Mouse (Mus musculus): ENCODE measurements at regions not wholly inside any gene's neighbourhood (a gene's known extent, or its start where the extent isn't known, plus 50 kb on each side); places are given as distances from the start of the nearest gene placed in this dataset.

DNA sequence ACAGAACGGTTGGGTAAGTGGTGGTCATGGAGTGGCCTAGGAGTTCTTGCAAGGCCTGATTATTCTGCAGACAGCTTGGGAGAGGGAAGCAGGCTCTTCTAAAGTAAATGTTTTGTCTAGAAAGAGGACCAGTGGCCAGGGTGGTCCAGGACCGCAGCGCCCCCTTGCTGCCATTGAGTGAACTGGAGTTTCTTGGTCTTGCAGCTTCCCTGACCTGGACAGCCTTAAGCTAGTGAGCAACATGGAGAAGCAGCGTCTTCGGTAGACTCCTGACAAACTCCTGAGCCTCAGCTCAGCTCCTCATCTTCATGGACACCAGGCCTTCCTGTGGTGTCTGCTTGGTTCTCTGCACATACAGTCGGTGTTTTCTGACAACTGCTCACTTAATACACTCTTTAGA is 376.4 kb downstream of the Nkx6-1 start:
- DNase-seq, result no peak

DNA sequence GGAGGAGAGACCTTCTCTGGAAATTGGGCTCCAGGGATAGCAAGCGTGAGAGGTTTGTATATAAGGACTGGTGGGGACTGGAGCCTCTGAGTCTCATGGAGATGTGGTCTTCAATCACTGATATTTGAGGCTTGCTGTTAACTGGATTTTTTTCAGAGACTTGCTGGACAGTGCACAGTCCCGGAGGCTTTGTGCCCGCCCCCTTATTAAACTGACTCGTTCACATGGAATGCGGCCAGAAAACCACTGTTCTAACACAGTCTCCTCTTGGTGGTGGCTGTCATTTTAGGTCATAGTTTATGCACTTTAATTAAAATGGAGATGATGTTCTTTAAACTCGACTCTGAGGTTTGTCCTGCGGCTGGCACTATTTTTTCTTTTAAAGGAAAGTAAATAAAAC is 378.9 kb downstream of the Nkx6-1 start:
- DNase-seq, result no peak

DNA sequence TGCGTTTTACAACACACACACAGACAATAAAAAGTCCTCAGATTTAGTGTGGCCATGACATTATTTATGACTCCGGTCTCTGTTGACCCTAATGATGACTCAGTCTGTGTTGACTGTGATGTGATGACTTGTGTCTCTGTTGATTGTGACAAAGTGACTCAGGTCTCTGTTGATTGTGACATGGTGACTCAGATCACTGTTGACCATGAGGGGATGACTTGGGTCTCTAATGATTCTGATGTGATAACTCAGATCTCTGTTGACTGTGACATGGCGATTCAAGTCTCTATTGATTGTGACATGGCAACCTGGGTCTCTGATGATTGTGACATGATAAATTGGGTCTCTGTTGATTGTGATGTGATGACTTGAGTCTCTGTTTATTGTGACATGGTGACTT is 405.0 kb downstream of the Gpat3 start:
- no peak for DNase-seq

DNA sequence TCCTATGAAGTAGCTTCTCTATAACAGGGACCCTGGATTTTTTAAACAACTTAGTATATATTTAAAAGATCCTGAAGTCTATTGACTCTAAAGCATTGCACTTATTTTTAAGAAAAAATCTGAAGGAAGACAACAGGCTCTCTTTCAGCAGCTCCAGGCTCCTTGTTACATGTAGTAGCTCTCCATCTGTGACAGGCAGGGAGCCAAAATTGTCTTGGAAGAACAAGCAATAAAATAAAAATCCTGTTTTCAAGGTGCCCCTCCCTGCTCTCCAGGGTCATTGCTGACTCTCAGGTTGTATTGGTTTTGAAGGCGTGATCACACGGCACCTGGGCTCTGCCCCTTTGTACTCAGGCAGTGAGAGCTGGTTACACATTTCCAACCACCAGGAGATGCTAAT is 397.1 kb downstream of the Gpat3 start:
- DNase-seq, result peak; percentile 5

DNA sequence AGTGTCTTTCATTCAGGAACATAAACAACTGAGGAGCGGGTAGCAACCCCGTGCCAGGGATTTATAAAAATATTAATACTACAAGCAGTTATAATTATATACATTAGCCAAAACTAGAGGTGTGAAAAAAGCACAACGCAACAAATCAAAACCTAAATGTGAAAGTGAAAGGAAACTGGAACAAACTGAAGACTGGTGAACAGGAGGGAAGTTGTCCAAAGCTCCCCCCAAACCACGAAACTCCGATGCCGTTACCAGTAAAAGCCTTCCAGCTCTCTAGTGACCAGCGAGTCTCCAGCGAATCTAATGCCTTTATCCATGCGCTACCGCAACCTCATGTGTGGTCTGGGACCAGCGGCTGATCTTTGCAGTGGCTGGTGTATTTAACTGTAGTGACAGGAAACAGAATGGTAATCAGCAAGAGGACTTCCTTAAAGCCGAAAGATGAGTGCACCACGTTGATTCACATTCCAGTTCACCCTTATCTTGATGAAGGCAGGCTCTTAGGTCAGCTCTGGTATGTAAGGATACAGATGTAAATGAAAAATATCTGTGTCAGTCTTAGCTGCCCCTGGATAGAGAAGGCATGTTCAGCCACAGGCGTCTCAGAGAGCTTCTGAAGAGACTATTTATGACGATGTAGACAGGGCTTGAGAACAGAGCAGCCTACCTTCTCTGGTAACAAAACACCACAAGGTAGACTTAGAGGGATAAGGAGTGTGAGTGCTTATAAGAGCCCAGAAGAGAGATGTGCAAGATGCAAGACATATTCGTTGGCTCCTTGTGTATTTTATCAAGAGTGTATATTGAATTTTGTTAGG is 394.0 kb downstream of the Gpat3 start:
- no peak for DNase-seq

DNA sequence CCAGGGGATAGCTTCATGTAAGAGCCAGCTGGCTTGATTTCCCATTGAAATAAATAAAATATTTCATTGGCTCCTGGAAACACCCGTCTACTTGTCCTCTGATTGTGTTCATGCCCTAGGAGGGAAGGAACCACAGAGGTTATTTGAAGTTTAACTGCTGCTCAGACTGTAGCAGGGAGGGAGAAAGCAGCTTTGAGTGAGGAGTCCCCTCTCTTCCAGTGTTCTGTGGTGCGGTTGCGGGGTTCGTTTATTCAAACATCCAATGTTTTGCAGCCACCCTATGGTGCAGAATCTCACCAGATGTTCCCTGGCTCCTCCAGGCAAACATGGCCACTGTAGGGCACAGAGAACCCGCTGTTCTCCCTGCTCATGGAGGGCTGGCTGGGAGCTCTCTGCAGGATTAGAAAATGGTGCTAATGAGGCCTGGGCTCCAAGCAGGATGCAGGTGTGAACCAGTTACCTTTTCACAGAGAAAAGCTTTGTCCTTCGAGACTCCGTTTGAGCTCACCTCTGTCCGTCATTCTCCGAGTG is 390.7 kb downstream of the Gpat3 start:
- DNase-seq, result no peak

DNA sequence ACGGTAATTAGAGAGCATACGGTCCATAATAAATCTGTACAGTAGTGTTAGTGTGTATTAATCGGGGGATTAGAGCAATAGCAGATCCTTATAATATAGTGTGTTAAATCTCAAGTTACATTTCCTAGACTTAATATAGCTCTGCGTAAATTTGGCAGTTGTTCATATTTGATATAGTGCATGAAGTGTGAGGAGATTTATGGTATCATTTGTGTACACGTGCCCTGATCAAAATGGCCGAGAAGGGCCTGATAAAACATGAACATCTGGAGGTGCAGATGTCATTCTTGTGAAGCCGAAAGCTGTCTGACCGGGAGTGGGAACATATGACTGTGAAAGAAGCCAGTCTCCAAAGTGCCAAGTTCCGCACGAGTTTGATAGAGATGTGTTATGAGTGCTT is 376.9 kb downstream of the Gpat3 start:
- DNase-seq, result no peak

DNA sequence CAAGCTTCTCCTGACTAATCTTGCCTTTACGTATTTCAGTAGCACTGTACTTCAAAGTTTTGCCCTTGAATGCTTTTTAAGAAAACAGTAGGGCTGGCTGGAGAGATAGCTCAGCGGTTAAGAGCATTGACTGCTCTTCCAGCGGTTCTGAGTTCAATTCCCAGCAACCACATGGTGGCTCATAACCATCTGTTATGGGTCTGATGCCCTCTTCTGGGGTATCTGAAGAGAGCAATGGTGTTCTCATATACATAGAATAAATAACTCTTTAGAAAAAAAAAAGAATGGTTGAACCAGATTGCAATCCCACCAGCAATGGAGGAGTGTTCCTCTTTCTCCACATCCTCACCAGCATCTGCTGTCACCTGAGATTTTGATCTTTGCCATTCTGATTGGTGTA is 372.6 kb downstream of the Gpat3 start:
- DNase-seq, result no peak

DNA sequence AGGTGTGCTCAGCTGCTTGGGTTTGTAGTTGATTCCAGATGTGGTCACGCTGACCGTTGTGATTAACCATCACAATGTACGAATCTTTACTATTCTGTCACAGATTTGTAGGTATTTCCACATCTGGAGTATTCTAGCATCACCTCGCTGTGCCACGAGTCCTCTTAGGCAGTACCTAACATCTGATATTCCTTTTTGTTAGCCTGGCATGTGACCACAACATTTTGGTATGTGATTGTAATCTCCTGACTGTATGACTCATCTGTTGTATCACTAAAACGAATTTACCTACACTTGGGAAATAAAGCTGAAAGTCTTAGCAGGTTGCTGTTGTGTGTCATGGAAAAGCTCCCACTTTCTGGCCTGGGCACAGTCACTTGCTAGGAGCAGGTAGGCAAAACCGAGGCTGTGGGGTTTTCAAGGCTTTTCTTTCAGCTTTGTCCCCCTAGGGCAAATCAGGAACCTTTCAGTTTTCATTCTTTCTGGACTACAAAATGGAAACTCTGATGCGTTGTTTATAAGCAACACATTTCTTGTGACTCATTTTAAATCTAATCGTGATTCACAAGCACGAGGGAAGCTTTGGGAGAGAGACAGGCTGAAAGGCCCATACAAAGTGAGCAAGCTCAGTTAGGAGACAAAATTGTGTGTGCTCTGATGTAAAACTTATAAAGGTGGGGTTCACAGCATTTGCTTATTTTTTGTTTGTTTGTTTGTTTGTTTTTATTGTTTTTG is 371.5 kb downstream of the Gpat3 start:
- no peak for DNase-seq

DNA sequence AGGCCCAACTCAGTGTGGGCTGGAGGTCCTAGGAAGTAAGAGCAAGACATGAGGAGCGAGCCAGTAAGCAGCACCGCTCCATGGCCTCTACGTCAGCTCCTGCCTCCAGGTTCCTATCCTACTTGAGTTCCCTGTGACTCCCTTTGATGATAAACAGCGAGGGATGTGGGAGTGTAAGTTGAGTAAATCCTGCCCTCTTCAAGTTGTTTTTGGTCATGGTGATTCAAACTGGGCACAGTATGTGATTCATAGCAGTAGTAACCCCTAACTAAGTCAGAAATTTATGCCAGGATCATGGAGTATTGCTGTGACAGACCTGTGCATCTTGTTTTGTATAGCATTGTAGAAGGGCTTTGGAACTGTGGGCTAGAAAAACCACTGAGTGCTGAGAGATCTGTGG is 366.5 kb downstream of the Gpat3 start:
- no peak for DNase-seq

DNA sequence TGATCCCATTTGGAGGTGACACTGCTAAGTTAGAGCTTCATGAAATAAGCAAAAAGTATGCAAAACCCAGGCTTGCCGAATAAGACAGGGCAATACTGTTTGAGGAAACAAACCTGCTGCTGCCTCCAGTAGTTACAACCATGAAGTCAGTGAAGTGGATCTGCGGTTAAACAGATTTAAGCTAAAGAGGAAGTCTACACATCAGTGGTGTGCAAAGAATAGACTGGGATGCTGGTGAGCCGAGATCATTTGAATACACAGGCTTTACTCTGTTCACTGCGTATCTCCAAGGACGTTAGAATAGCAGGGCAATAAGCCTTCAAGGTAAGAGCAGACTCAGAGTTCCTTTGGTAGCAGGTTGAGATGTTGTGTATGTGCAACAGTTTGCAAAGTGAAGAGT is 362.6 kb downstream of the Gpat3 start:
- no peak for DNase-seq

DNA sequence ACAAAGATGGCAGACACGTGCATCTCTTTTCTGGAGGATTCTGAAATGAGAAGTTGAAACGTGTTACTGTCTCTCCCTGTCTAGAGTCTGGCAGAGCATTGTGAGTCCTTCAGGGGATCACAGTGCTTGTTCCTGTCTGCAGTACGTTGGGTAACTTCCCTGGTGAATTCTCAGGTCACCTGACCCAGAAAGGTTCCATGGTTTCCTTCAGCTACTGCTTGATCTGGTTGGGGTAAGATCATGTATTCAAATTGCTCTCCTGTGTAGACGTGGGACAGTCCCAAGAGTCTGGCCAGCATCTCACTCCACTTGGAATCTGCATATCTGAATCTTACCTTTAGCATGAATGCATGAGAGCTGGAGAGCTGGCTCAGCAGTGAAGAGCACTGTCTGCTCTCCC is 350.0 kb downstream of the Gpat3 start:
- no peak for DNase-seq

DNA sequence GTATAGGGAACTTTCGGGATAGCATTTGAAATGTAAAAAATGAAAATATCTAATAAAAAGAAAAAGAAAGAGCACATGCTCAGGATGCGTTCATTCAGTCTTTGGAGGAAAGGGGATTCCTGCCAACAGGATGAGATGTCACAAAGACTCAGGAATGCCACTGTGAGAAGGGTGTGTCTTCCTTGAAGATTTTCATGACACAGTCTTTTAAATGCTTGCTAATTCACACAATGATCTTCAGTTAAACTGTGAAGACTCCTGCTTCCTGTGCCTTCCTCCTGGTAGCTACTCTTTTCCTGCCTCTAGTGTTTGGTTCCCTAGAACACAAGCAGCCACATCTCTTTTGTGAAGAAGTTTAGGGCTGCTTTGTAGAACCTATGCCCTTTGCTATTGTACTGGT is 345.5 kb downstream of the Gpat3 start:
- no peak for DNase-seq

DNA sequence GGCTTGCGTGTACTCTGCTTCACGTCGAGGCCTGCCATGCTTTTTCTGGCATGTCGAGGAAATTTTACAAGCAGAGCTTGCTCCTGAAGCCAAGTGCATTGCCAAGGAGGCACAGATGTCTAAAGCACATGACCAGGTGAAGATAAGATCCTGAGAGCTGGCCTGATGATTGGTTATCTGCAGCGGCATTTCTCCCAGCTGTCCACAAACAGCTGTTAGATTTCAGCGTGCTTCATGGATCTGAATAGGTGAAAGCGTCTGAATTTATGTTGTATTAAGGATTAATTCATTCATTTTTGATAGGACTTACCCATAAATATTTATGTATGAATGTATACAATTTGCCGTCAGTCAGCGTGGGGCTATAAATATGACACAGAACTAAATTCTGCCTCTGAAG is 327.7 kb downstream of the Gpat3 start:
- DNase-seq, result no peak

DNA sequence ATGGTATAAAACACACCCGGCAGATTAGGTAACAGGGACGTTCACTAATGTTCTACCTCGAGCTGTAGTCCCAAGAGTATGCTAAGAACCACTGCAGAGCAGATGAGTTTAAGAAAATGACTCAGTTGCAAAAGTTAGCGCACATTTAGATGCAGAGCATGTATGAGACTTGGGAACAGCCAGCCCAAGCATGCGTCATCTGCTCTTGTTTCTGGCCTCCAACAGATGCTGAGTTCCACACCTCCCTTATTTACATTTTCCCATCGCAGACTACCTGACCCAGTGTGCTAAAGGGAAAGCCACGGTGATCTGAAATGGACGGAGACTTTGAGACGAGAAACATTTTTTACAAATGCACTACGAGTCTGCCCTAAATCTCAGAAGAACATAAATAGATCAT is 327.3 kb downstream of the Gpat3 start:
- DNase-seq, result no peak

DNA sequence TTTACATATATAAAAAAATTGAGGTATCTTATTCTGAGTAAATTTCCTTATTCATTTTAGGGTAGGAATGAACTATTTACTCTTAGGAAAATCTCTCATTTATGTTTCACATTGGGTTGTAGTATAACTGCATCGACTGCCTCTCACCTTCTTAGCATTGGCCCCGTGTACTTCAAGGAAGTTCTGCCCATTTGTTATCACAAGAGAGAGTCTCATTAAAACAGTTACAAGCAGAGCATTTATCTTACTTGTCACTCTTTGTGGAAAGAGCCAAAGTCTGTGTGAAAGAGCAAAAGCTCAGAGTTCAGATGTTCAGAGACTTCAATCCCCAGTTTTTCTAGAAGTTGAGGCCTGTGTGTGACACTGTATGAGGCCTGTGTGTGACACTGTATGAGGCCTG is 323.6 kb downstream of the Gpat3 start:
- no peak for DNase-seq

DNA sequence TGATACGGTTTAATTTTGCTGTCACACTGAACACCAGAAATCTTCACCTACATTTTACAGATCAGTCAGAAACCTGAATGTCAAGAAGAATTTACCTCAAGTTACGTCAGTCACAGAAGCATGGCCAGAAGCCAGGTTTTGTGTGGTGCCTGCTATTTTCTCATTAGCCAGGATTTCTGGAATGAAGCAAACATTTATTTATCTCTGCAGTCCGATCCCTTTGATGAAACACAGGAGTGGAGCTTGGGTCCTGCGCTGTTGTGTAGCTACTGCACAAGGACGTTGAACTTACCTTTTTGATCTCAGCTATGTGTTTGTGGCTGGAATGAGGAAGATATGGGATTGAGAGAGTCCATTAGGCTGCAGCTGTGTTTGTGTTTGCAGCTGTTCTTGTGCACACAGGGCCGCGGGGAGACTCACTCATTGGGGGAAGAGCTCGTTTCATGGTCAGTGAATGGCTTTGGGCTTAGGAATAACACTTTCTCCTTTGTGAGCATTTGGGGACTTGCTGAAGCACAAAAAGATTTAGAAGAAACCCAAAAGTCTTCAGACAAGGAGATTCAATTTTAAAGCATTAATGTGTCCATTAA is 318.2 kb downstream of the Gpat3 start:
- no peak for DNase-seq

DNA sequence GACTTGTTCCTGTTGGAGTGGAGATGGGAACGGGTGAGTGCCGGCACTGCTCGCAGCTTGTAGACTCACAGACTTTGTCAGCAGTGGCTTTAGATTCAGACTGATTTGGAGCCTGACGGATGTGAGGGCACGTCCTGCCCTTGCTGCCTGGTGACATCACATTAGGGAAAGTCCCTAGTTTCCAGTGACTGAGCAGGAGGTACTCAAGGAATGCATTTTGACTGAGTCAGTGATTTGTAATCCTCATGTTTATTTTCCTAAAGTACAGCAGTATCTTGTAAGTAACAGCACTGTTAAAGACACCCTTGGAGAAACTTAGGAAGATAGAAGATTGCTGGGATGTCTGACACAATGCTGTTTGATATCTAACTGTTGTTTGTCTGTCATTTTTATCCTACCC is 317.6 kb downstream of the Gpat3 start:
- DNase-seq, result no peak

DNA sequence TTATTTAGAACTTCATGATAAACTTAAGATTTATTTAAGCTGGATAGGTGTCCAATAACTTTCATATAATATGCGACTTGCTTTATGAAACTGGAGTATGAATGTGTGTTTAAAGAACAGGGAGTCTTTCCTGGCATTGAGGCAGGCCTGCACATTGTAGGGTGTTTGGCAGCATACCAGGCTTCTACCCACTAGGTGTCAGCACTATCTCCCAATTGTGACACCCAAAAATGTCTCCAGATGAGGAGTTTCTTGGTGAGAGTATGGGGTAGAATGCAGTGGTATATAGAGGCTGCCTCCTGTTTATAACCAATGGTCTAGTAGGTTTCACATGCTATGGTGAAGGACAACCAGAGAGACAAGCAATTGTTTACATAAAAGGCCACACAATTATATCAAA is 311.9 kb downstream of the Gpat3 start:
- no peak for DNase-seq

DNA sequence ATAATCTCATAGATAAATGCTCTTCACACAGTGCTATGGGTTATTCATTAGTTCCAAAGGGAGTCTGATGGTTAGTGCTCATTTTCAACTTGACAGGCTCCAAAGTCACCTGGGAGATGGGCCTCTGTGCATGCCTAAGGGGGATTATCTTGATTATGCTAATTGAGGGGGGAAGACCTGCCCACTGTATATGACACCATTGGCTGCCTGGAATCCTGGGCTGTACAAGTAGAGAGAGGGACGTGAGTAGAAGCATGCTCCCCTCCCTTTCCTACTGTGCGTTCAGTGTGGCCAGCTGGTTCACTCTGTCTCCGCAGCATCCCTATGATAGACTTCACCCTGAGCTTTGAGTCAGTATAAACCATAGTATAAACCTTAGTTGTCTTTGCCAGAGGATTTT is 300.8 kb downstream of the Gpat3 start:
- DNase-seq, result no peak

DNA sequence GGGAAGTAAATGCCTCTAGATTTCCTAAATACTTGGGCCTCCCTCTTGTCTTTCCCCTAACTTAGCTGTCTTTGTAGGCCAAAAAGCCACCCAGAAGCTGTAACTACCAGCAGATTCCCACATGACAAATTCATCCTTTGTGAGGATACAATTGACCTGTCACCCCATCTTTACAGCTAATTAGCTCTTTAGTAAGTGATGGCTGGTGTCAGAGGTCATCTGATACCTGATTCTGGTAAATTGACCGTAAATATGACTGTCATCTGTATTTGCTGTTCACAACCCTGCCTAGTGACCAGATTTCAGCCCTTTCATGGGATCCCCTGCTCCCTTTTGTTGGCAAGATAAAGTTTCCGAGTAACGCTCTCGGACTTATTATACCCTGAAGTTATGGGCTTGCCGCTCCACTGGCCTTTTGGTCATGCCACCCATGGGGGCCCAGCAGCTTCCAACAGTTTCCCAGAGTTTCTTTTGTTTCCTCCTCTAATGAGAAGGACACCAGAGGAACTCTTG is 279.5 kb downstream of the Gpat3 start:
- no peak for DNase-seq

DNA sequence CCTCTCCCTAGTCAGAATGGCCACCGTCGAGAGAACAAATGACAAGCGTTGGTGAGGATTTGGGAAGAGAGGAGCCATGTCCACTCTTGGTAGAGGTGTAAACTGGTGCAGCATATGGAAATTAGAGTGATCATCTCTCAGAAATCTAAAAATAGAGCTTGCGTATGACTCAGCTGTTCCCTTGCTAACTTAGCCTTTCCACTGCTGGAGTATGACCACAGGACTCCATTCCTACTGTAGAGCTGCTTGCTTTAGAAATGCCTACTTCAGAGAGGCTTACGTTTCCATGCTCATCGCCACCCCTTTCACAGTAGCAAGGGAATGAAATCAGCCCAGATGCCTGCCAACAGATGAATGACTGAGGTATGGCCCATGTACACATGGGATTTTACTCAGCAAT is 277.4 kb downstream of the Gpat3 start:
- DNase-seq, result no peak

DNA sequence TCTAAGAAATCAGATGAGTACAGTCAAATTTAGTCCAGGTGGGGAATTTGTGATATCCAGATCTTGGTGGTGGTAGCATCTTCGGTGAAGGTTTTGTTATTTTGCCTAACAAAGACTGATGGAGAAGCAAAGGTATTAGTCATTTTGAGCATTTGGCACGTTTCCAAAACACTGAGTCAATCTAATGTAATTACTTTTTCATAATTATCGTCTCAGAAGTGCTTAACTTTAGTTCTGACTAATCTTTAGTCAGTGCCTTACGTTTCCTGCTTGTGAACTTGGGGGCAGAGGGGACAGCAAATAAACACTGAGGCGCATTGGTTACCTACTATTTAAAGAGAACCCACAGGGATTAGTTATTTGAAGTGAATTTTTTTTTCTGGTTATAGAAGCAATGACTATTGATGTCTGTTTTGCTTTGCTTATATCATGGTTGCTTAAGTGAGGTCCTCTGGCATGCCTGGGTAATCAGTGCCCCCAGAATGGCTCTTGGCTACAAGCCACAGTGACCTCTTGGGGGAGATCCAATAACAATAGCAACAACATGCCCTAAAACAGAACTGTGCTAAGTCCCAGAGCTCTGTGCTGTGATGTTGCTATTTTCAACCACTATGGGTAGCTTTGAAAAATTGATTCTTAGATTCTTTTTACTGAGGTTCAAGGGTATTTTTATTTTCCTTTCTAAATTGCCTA is 275.1 kb downstream of the Gpat3 start:
- no peak for DNase-seq
